11 mouse cellular contexts compared by ENCODE assay signal in the genomic region with DNA sequence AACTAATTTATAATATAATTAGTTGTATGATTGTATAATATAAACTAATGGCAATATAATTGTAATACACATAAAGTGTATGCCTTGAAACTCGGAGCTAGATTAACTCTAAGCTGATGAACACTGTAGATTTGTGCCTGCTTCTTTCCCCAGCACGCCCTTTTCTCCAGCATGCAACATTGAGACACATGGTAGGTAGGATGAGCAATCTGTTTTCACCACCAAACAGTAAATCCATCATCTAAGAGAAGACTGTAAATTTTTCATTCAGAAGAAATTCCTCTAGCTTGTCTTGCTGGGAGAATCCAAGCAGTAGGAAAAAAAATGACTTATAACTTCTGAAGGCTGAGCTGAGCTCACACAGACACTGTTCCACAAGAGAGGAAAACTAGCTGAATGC.
"Had no signal": no experiment of that assay in that cellular context is flagged by ENCODE, and none has a peak within 500 bp of the region (broad histone marks: within the 10 kb centered on the region; RNA-seq: fewer than 3 reads in every experiment).

No protein-coding gene starts in this region.

- DNase-seq: kidney, adult 9 months; kidney, postnatal 4 days; lung, embryonic 14.5 days; lung, postnatal 10 days; lung, postnatal 4 days; thymus, postnatal 36 days had no signal

- ATAC-seq: hindbrain, embryonic 16.5 days; inflammation-experienced regulatory T-cells, adult 6 months; intestine, postnatal 0 days; liver, embryonic 12.5 days; midbrain, embryonic 16.5 days had no signal
